Mouse (Mus musculus): ENCODE data around the gene Hdgf.
A peak's percentile ranks its signal among the peaks of the same experiment; 100 is the strongest.

Gene Hdgf

GRCm38 (mm10) chr3:87943586-87943985, 37.5 kb downstream of the Hdgf start:
- peak; percentile 50 for DNase-seq (ENCODE audit: extremely low read depth, insufficient read length, low spot score)

- peak; percentile 52 for DNase-seq (ENCODE audit: extremely low read depth, insufficient read length, low spot score)
Measured at GRCm38 (mm10) chr3:87944838-87945600, 38.9 kb downstream of the Hdgf start.

GRCm38 (mm10) chr3:87945781-87946540, 39.8 kb downstream of the Hdgf start:
- no peak for DNase-seq (ENCODE audit: extremely low read depth, insufficient read length, low spot score)

GRCm38 (mm10) chr3:87946541-87946860, 40.4 kb downstream of the Hdgf start:
- DNase-seq (ENCODE audit: extremely low read depth, insufficient read length, low spot score) = no peak

- no peak for DNase-seq (ENCODE audit: extremely low read depth, insufficient read length, low spot score)
Measured at GRCm38 (mm10) chr3:87947056-87947810, 41.1 kb downstream of the Hdgf start.

- no peak for DNase-seq (ENCODE audit: extremely low read depth, insufficient read length, low spot score)
Measured at GRCm38 (mm10) chr3:87947811-87948199, 41.7 kb downstream of the Hdgf start.

- DNase-seq (ENCODE audit: extremely low read depth, insufficient read length, low spot score) = peak; percentile 63
Measured at GRCm38 (mm10) chr3:87948378-87949265, 42.5 kb downstream of the Hdgf start, which contains the start of gene Crabp2. Gene Crabp2 (plus strand): TSS chr3:87948666.

GRCm38 (mm10) chr3:87949266-87949954, 43.3 kb downstream of the Hdgf start:
- no peak for DNase-seq (ENCODE audit: extremely low read depth, insufficient read length, low spot score)

GRCm38 (mm10) chr3:87949955-87950515, 43.9 kb downstream of the Hdgf start:
- no peak for DNase-seq (ENCODE audit: extremely low read depth, insufficient read length, low spot score)

- no peak for DNase-seq (ENCODE audit: extremely low read depth, insufficient read length, low spot score)
Measured at GRCm38 (mm10) chr3:87951946-87952345, 45.8 kb downstream of the Hdgf start.

GRCm38 (mm10) chr3:87952440-87952839, 46.3 kb downstream of the Hdgf start:
- no peak for DNase-seq (ENCODE audit: extremely low read depth, insufficient read length, low spot score)

- DNase-seq (ENCODE audit: extremely low read depth, insufficient read length, low spot score) = no peak
Measured at GRCm38 (mm10) chr3:87958056-87958455, 51.9 kb downstream of the Hdgf start.

GRCm38 (mm10) chr3:87958476-87958875, 52.4 kb downstream of the Hdgf start:
- no peak for DNase-seq (ENCODE audit: extremely low read depth, insufficient read length, low spot score)

- DNase-seq (ENCODE audit: extremely low read depth, insufficient read length, low spot score) = no peak
Measured at GRCm38 (mm10) chr3:87958967-87959366, 52.8 kb downstream of the Hdgf start.

GRCm38 (mm10) chr3:87959371-87959770, 53.2 kb downstream of the Hdgf start:
- DNase-seq (ENCODE audit: extremely low read depth, insufficient read length, low spot score) = no peak

GRCm38 (mm10) chr3:87960191-87960585, 54.1 kb downstream of the Hdgf start:
- DNase-seq (ENCODE audit: extremely low read depth, insufficient read length, low spot score) = no peak

GRCm38 (mm10) chr3:87960586-87961191, 54.6 kb downstream of the Hdgf start:
- peak; percentile 84 for DNase-seq (ENCODE audit: extremely low read depth, insufficient read length, low spot score)
